Mouse (Mus musculus) C2C12 (cell line): Measurements from ENCODE around the gene Micu2. TPM values are rescaled to one million over a fixed set of nuclear protein-coding genes. Genes with fewer than 3 reads are reported as not detected.

Experiments
- H3K27me3 ChIP-seq: one replicate; pipeline ENCODE4 v1.6.1; 2011; ENCODE audit not compliant: control insufficient read depth, insufficient read depth, insufficient read length
- H3K36me3 ChIP-seq: one replicate; pipeline ENCODE4 v1.6.1; 2011; ENCODE audit not compliant: control insufficient read depth, insufficient read depth
- H3K4me3 ChIP-seq: one replicate; pipeline ENCODE4 v1.5.1; 2011; ENCODE audit warnings: mild to moderate bottlenecking, control low read depth; ENCODE audit not compliant: poor library complexity, insufficient read depth, severe bottlenecking
- H3K79me2 ChIP-seq: one replicate; pipeline ENCODE4 v1.6.1; 2011; ENCODE audit not compliant: control insufficient read depth, insufficient read depth
- H3K79me3 ChIP-seq: one replicate; pipeline ENCODE4 v1.6.1; 2011; ENCODE audit warnings: low read depth, control low read depth
- H3ac ChIP-seq: one replicate; pipeline ENCODE3; 2011; ENCODE audit warnings: low read depth; ENCODE audit not compliant: control insufficient read depth, insufficient read length
- CEBPB ChIP-seq: IDR thresholded peaks from one replicate; pipeline ENCODE4 v1.6.1; 2011; ENCODE audit warnings: low read depth, mild to moderate bottlenecking, control low read depth, moderate library complexity
- CTCF ChIP-seq: IDR thresholded peaks from one replicate; pipeline ENCODE4 v1.5.1; 2011; ENCODE audit not compliant: control insufficient read depth, insufficient read depth, insufficient read length
- FOSL1 ChIP-seq: IDR thresholded peaks from one replicate; pipeline ENCODE4 v1.8.0; 2011; ENCODE audit warnings: mild to moderate bottlenecking, low read length; ENCODE audit not compliant: poor library complexity, insufficient read depth, severe bottlenecking
- MAX ChIP-seq: IDR thresholded peaks from one replicate; pipeline ENCODE4 v1.6.1; 2011; ENCODE audit warnings: mild to moderate bottlenecking, control low read depth
- MYOD1 ChIP-seq: IDR thresholded peaks from one replicate; pipeline ENCODE4 v1.6.1; 2011; ENCODE audit warnings: low read depth; ENCODE audit not compliant: control insufficient read depth, insufficient read length
- MYOG ChIP-seq: IDR thresholded peaks from one replicate; pipeline ENCODE4 v1.6.1; 2011; ENCODE audit not compliant: control insufficient read depth, insufficient read length; ENCODE audit errors: extremely low read depth
- USF1 ChIP-seq: IDR thresholded peaks from one replicate; pipeline ENCODE4 v1.6.1; 2011; ENCODE audit warnings: low read depth, mild to moderate bottlenecking, control low read depth, moderate library complexity
- polyA plus RNA-seq: library from polyadenylated mRNA; unstranded; fragments of >200 nt; fragmentation: generic; extraction: Trizol; gene quantifications from one replicate; pipeline ENCODE4 v1.2.1, GENCODE M21; 2012; ENCODE audit warnings: missing spikeins

The Micu2 gene
- polyA plus RNA-seq, 1 experiment, result 33.2 TPM

GRCm38 (mm10) chr14:58002161-58002560, 3.1 kb upstream of the Micu2 start:
- TF ChIP-seq CTCF, result no peak
- Histone ChIP-seq H3K27me3 (no peaks in the 10 kb centered on the region), H3K36me3 (no peaks in the 10 kb centered on the region), H3K79me3 (peaks cover 6% of the 10 kb centered on the region), H3K79me2 (peaks cover 16% of the 10 kb centered on the region), H3K4me3 (no peak overlapping the region), H3ac (no peak overlapping the region)

GRCm38 (mm10) chr14:57999402-57999734, 306 bp upstream of the Micu2 start:
- TF ChIP-seq MAX (no peak), USF1 (no peak), MYOG (no peak), CTCF (no peak), MYOD1 (no peak), CEBPB (no peak), FOSL1 (no peak)
- Histone ChIP-seq H3K4me3 (peak overlapping the region; percentile 85), H3K79me3 (peaks cover 17% of the 10 kb centered on the region), H3K27me3 (no peaks in the 10 kb centered on the region), H3ac (no peak overlapping the region), H3K36me3 (no peaks in the 10 kb centered on the region), H3K79me2 (peaks cover 40% of the 10 kb centered on the region)

GRCm38 (mm10) chr14:57997431-57997830, 1.6 kb downstream of the Micu2 start:
- Histone ChIP-seq H3K36me3 (peaks cover 5% of the 10 kb centered on the region), H3K27me3 (no peaks in the 10 kb centered on the region), H3K79me3 (peaks cover 27% of the 10 kb centered on the region), H3ac (no peak overlapping the region), H3K4me3 (no peak overlapping the region), H3K79me2 (peaks cover 53% of the 10 kb centered on the region)
- TF ChIP-seq MYOG (no peak), USF1 (no peak), CEBPB (no peak), MYOD1 (no peak), MAX (no peak), FOSL1 (no peak), CTCF (no peak)

GRCm38 (mm10) chr14:57996210-57996609, 2.9 kb downstream of the Micu2 start:
- no peak for TF ChIP-seq MAX
- H3K4me3 ChIP-seq, result no peak overlapping the region
- no peak overlapping the region for H3ac ChIP-seq

GRCm38 (mm10) chr14:57991761-57992160, 7.3 kb downstream of the Micu2 start:
- Histone ChIP-seq H3ac (no peak overlapping the region), H3K27me3 (no peaks in the 10 kb centered on the region)
- no peak for TF ChIP-seq CEBPB
- TF ChIP-seq MYOG, result no peak
- no peak for TF ChIP-seq USF1
- no peak for TF ChIP-seq FOSL1
- no peak for TF ChIP-seq MAX
- no peak for TF ChIP-seq MYOD1
- no peak for TF ChIP-seq CTCF

More at GRCm38 (mm10) chr14:57996210-57996609, 2.9 kb downstream of the Micu2 start:
- no peaks in the 10 kb centered on the region for H3K27me3 ChIP-seq
- peaks cover 31% of the 10 kb centered on the region for H3K79me3 ChIP-seq
- peaks cover 60% of the 10 kb centered on the region for H3K79me2 ChIP-seq
- H3K36me3 ChIP-seq, result peaks cover 5% of the 10 kb centered on the region

GRCm38 (mm10) chr14:57989162-57989561, 9.9 kb downstream of the Micu2 start:
- H3K4me3 ChIP-seq, result no peak overlapping the region
- peaks cover 15% of the 10 kb centered on the region for H3K79me3 ChIP-seq
- H3K27me3 ChIP-seq, result no peaks in the 10 kb centered on the region
- no peak overlapping the region for H3ac ChIP-seq
- peaks cover 5% of the 10 kb centered on the region for H3K36me3 ChIP-seq
- no peak for TF ChIP-seq FOSL1
- no peak for TF ChIP-seq MYOD1
- no peak for TF ChIP-seq MYOG
- TF ChIP-seq CTCF, result no peak
- no peak for TF ChIP-seq MAX
- no peak for TF ChIP-seq CEBPB
- TF ChIP-seq USF1, result no peak
- H3K79me2 ChIP-seq, result peaks cover 23% of the 10 kb centered on the region

More at GRCm38 (mm10) chr14:57991761-57992160, 7.3 kb downstream of the Micu2 start:
- Histone ChIP-seq H3K36me3 (peaks cover 5% of the 10 kb centered on the region), H3K4me3 (no peak overlapping the region), H3K79me2 (peaks cover 44% of the 10 kb centered on the region), H3K79me3 (peaks cover 27% of the 10 kb centered on the region)
